Mouse (Mus musculus) spleen, adult 2 months (tissue): ENCODE results near the gene Slc22a23.

Source experiments
- CTCF ChIP-seq: fragments of 200-500 bp; IDR thresholded peaks from 2 replicates; pipeline ENCODE4 v1.5.1; 2011; ENCODE audit warnings: mild to moderate bottlenecking, inconsistent platforms; ENCODE audit not compliant: insufficient read depth, insufficient read length, insufficient replicate concordance; ENCODE audit errors: extremely low read depth
- POLR2A ChIP-seq: fragments of 200-500 bp; IDR thresholded peaks from 2 replicates; pipeline ENCODE4 v1.6.1; 2011; ENCODE audit warnings: low read depth, low read length, inconsistent platforms

- TF ChIP-seq CTCF = no peak
- no peak for TF ChIP-seq POLR2A
These were observed 188.2 kb downstream of the Slc22a23 start for GRCm38 (mm10) chr13:34156840-34157185.
